Mouse (Mus musculus) heart, embryonic 16.5 days (tissue): Measurements from ENCODE around the gene Lalba. TPM values are rescaled to one million over a fixed set of nuclear protein-coding genes. Genes with fewer than 3 reads are reported as not detected.
"Not testable (repeated sequence)": the region's sequence is repeated elsewhere in the genome, so short reads cannot be mapped to it uniquely, and the experiment has no call there.

Experiments used
- ATAC-seq: fragments of 200-750 bp; cut with Nextera tagmentation; replicated peaks from 2 replicates; pipeline ENCODE4 v1.8.0; 2017; ENCODE audit warnings: moderate number of reproducible peaks; ENCODE audit not compliant: insufficient read depth, low FRiP score; ENCODE audit errors: extremely low read depth
- H3K27ac ChIP-seq: fragments of 300-500 bp; sonication (generic); 2 replicates; pipeline ENCODE4 v1.5.1; 2014; ENCODE audit warnings: mild to moderate bottlenecking, low read length, control low read depth, moderate library complexity
- H3K27me3 ChIP-seq: fragments of 300-500 bp; sonication (generic); 2 replicates; pipeline ENCODE4 v1.6.1; 2014; ENCODE audit warnings: low read length, mixed read lengths; ENCODE audit not compliant: control insufficient read depth, insufficient read depth
- H3K36me3 ChIP-seq: fragments of 300-500 bp; sonication (generic); 2 replicates; pipeline ENCODE4 v1.6.1; 2014; ENCODE audit not compliant: control insufficient read depth, insufficient read depth
- H3K4me1 ChIP-seq: fragments of 300-500 bp; sonication (generic); 2 replicates; pipeline ENCODE4 v1.6.1; 2014; ENCODE audit warnings: low read length, mixed read lengths; ENCODE audit not compliant: control insufficient read depth, insufficient read depth
- H3K4me2 ChIP-seq: fragments of 300-500 bp; sonication (generic); 2 replicates; pipeline ENCODE4 v1.6.1; 2014; ENCODE audit warnings: low read depth, mild to moderate bottlenecking, control low read depth, low read length
- H3K4me3 ChIP-seq: fragments of 300-500 bp; sonication (generic); 2 replicates; pipeline ENCODE4 v1.5.1; 2014; ENCODE audit warnings: mild to moderate bottlenecking, control low read depth, low read length
- H3K9ac ChIP-seq: fragments of 300-500 bp; sonication (generic); 2 replicates; pipeline ENCODE4 v1.6.1; 2014; ENCODE audit warnings: low read length, control low read depth
- H3K9me3 ChIP-seq: fragments of 300-500 bp; sonication (generic); replicated peaks from 2 replicates; pipeline ENCODE4 v1.6.1; 2016; ENCODE audit warnings: low read length; ENCODE audit not compliant: control insufficient read depth
- WGBS: fragments of 180-500 bp; shearing (Covaris S2); extraction: QIAGEN DNeasy Blood & Tissue Kit; methylation state at CpG from one replicate; pipeline ENCODE4 v1.1.7; 2014; 5-methylcytosine and 5-hydroxymethylcytosine counted together
- microRNA-seq: library from miRNA; unstranded; fragments of <30 nt; microRNA quantifications from one replicate; pipeline ENCODE4, GENCODE M21; 2017
- polyA plus RNA-seq: library from polyadenylated mRNA; unstranded; fragments of >200 nt; fragmentation: Nextera tagmentation; extraction: Ambion mirVana; gene quantifications from 2 replicates; pipeline ENCODE4 v1.2.1, GENCODE M21; 2015

Gene Lalba
- polyA plus RNA-seq, 1 experiment from 2014 or later, result not detected

DNA sequence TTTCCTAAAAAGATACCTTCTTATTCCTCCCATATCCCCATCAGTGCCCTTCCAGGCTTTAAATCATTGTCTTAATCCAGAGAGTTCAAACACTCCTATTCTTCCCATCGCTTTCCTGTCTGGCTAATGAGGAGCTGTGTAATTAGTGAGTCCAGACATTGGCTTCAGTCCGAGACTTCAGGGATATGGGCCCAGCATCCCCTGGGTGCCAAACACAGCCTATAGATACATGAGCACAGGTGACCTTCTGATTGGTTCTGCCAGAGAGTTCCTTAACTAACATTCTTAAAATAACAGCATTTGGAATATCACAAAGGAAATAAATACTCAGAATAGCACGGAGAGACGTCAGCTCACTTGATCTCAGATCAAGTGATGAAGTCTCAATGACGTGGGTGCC, 51.6 kb downstream of the Lalba start, which contains the start of gene Olfr282:
Olfr282 (plus strand) TSS at position 301 of the 400 bp plus-strand sequence.
- H3K4me1 ChIP-seq, H3K27me3 ChIP-seq, ATAC-seq, H3K27ac ChIP-seq, H3K9me3 ChIP-seq, H3K9ac ChIP-seq, H3K36me3 ChIP-seq, H3K4me2 ChIP-seq, H3K4me3 ChIP-seq: not testable (repeated sequence)
- WGBS, result 61% methylated on average over 5 of the region's 5 CpGs

Small RNA genes within 50 kb of the gene (microRNA-seq; reads per million reads assigned to microRNA genes)
- gene Mir1291, result not detected

Other genes starting within 250 kb of the Lalba start
- gene Olfr286, start 248.3 kb downstream of the Lalba start, polyA plus RNA-seq, result not detected in 2 replicates
- not detected in 2 replicates for gene H1fnt, start 225.4 kb downstream of the Lalba start, polyA plus RNA-seq
- gene Zfp641, start 186.6 kb downstream of the Lalba start, polyA plus RNA-seq, result 1.6 and 2.0 TPM in 2 replicates
- gene Olfr285, start 165.4 kb downstream of the Lalba start, polyA plus RNA-seq, result not detected in 2 replicates
- gene Olfr284, start 141.7 kb downstream of the Lalba start, polyA plus RNA-seq, result not detected in 2 replicates
- not detected in 2 replicates for gene Olfr283, start 101.8 kb downstream of the Lalba start, polyA plus RNA-seq
- not detected in 2 replicates for gene Olfr282, start 51.5 kb downstream of the Lalba start, polyA plus RNA-seq
- not detected in 2 replicates for gene Olfr281, start 30.1 kb downstream of the Lalba start, polyA plus RNA-seq
- not detected in 2 replicates for gene OR5BS1P, start 12.8 kb downstream of the Lalba start, polyA plus RNA-seq
- gene Olfr279, start 9.7 kb upstream of the Lalba start, polyA plus RNA-seq, result not detected in 2 replicates
- gene Kansl2, start 51.5 kb upstream of the Lalba start, polyA plus RNA-seq, result 77.7 and 79.2 TPM in 2 replicates
- 36.4 and 41.2 TPM in 2 replicates for gene Ccnt1, start 88.2 kb upstream of the Lalba start, polyA plus RNA-seq
- gene 4930415O20Rik, start 88.3 kb upstream of the Lalba start, polyA plus RNA-seq, result 0.64 TPM in 1 of 2 replicates, not detected in the other
- gene Adcy6, start 127.4 kb upstream of the Lalba start, polyA plus RNA-seq, result 39.0 and 47.1 TPM in 2 replicates
- 8.2 and 10.5 TPM in 2 replicates for gene Cacnb3, start 148.1 kb upstream of the Lalba start, polyA plus RNA-seq
- gene Ddx23, start 180.2 kb upstream of the Lalba start, polyA plus RNA-seq, result 15.2 and 18.3 TPM in 2 replicates
- 1.1 and 1.7 TPM in 2 replicates for gene Rnd1, start 194.7 kb upstream of the Lalba start, polyA plus RNA-seq
- gene Ccdc65, start 225.5 kb upstream of the Lalba start, polyA plus RNA-seq, result 0.97 and 1.0 TPM in 2 replicates
- 23.0 and 27.7 TPM in 2 replicates for gene Fkbp11, start 245.5 kb upstream of the Lalba start, polyA plus RNA-seq